Mouse (Mus musculus): ENCODE data around the gene Alyref. TPM values are rescaled to one million over a fixed set of nuclear protein-coding genes. Genes with fewer than 3 reads are reported as not detected.

Alyref gene
- polyA plus RNA-seq, 1 experiment from 2014 or later, result 219 TPM

GRCm38 (mm10) chr11:120576365-120576981 is 21.7 kb downstream of the Alyref start:
- 90% methylated on average over 3 of the region's 3 CpGs for WGBS
- no peak overlapping the region for H3K9ac ChIP-seq (replicated peaks)
- H3K27ac ChIP-seq (replicated peaks), result no peak overlapping the region
- ATAC-seq (ENCODE audit: low FRiP score), result no peak
- H3K36me3 ChIP-seq, result peaks cover 25% of the 10 kb centered on the region
- no peak overlapping the region for H3K4me3 ChIP-seq (replicated peaks)
- H3K4me2 ChIP-seq, result no peak overlapping the region
- H3K9me3 ChIP-seq (replicated peaks), result no peaks in the 10 kb centered on the region
- H3K27me3 ChIP-seq (replicated peaks), result no peaks in the 10 kb centered on the region
- H3K4me1 ChIP-seq, result peaks cover 39% of the 10 kb centered on the region

- no peak for ATAC-seq (ENCODE audit: low FRiP score)
- Histone ChIP-seq H3K36me3 (peaks cover 31% of the 10 kb centered on the region), H3K9ac (replicated peaks) (no peak overlapping the region), H3K27ac (replicated peaks) (no peak overlapping the region), H3K27me3 (replicated peaks) (no peaks in the 10 kb centered on the region), H3K4me1 (peaks cover 44% of the 10 kb centered on the region), H3K4me3 (replicated peaks) (no peak overlapping the region), H3K4me2 (no peak overlapping the region), H3K9me3 (replicated peaks) (no peaks in the 10 kb centered on the region)
Measured at GRCm38 (mm10) chr11:120575940-120576339, 22.2 kb downstream of the Alyref start.

GRCm38 (mm10) chr11:120575046-120575445 is 23.1 kb downstream of the Alyref start:
- 81% methylated on average over 2 of the region's 2 CpGs for WGBS
- H3K36me3 ChIP-seq, result peaks cover 39% of the 10 kb centered on the region

GRCm38 (mm10) chr11:120574278-120574600 is 23.9 kb downstream of the Alyref start:
- ATAC-seq (ENCODE audit: low FRiP score), result no peak
- Histone ChIP-seq H3K9me3 (replicated peaks) (no peaks in the 10 kb centered on the region), H3K4me1 (peaks cover 30% of the 10 kb centered on the region), H3K4me3 (replicated peaks) (peak overlapping the region; percentile 83), H3K4me2 (peak overlapping the region; percentile 88), H3K27ac (replicated peaks) (no peak overlapping the region; the same call in 1 of the 2 replicates), H3K27me3 (replicated peaks) (no peaks in the 10 kb centered on the region), H3K9ac (replicated peaks) (peak overlapping the region; percentile 74), H3K36me3 (peaks cover 41% of the 10 kb centered on the region)
- 45% methylated on average over 5 of the region's 5 CpGs for WGBS

More at GRCm38 (mm10) chr11:120575046-120575445, 23.1 kb downstream of the Alyref start:
- no peak for ATAC-seq (ENCODE audit: low FRiP score)
- no peak overlapping the region for H3K4me3 ChIP-seq (replicated peaks)
- H3K27ac ChIP-seq (replicated peaks), result no peak overlapping the region
- H3K9ac ChIP-seq (replicated peaks), result no peak overlapping the region
- peaks cover 38% of the 10 kb centered on the region for H3K4me1 ChIP-seq
- H3K4me2 ChIP-seq, result no peak overlapping the region
- H3K27me3 ChIP-seq (replicated peaks), result no peaks in the 10 kb centered on the region
- no peaks in the 10 kb centered on the region for H3K9me3 ChIP-seq (replicated peaks)

GRCm38 (mm10) chr11:120573585-120574277 is 24.4 kb downstream of the Alyref start:
- under 1% methylated on average over 23 of the region's 23 CpGs for WGBS
- H3K9me3 ChIP-seq (replicated peaks), result no peaks in the 10 kb centered on the region
- H3K36me3 ChIP-seq, result peaks cover 37% of the 10 kb centered on the region
- peak overlapping the region; percentile 88 for H3K4me2 ChIP-seq
- peak overlapping the region; percentile 91 for H3K27ac ChIP-seq (replicated peaks)
- H3K9ac ChIP-seq (replicated peaks), result peak overlapping the region; percentile 74
- ATAC-seq (ENCODE audit: low FRiP score), result peak; percentile 9
- no peaks in the 10 kb centered on the region for H3K27me3 ChIP-seq (replicated peaks)
- H3K4me3 ChIP-seq (replicated peaks), result peak overlapping the region; percentile 83
- H3K4me1 ChIP-seq, result peaks cover 25% of the 10 kb centered on the region

GRCm38 (mm10) chr11:120572752-120573584 is 25.2 kb downstream of the Alyref start, which contains the start of gene P4hb:
Gene P4hb, minus strand, starts transcription at chr11:120573253.
- WGBS, result under 1% methylated on average over 94 of the region's 94 CpGs

GRCm38 (mm10) chr11:120572417-120572751 is 25.8 kb downstream of the Alyref start:
- ATAC-seq (ENCODE audit: low FRiP score), result peak; percentile 37; the same call in 1 of the 2 replicates
- Histone ChIP-seq H3K4me2 (peak overlapping the region; percentile 82), H3K4me1 (peaks cover 28% of the 10 kb centered on the region), H3K4me3 (replicated peaks) (peak overlapping the region; percentile 83), H3K27me3 (replicated peaks) (no peaks in the 10 kb centered on the region), H3K9ac (replicated peaks) (peak overlapping the region; percentile 82), H3K27ac (replicated peaks) (peak overlapping the region; percentile 91), H3K9me3 (replicated peaks) (no peaks in the 10 kb centered on the region), H3K36me3 (peaks cover 37% of the 10 kb centered on the region)
- under 1% methylated on average over 20 of the region's 24 CpGs for WGBS

More at GRCm38 (mm10) chr11:120572752-120573584, 25.2 kb downstream of the Alyref start, which contains the start of gene P4hb:
- Histone ChIP-seq H3K9me3 (replicated peaks) (no peaks in the 10 kb centered on the region), H3K36me3 (peaks cover 37% of the 10 kb centered on the region), H3K4me2 (peak within 1 kb of the TSS; percentile 88), H3K27me3 (replicated peaks) (no peaks in the 10 kb centered on the region), H3K27ac (replicated peaks) (peak within 1 kb of the TSS; percentile 91), H3K4me3 (replicated peaks) (peak within 1 kb of the TSS; percentile 83), H3K4me1 (peaks cover 27% of the 10 kb centered on the region), H3K9ac (replicated peaks) (peak within 1 kb of the TSS; percentile 82)
- ATAC-seq (ENCODE audit: low FRiP score), result peak; percentile 97

GRCm38 (mm10) chr11:120571754-120572416 is 26.3 kb downstream of the Alyref start:
- no peak for ATAC-seq (ENCODE audit: low FRiP score)
- Histone ChIP-seq H3K27me3 (replicated peaks) (no peaks in the 10 kb centered on the region), H3K27ac (replicated peaks) (peak overlapping the region; percentile 91), H3K9ac (replicated peaks) (peak overlapping the region; percentile 82), H3K36me3 (peaks cover 39% of the 10 kb centered on the region), H3K4me2 (peak overlapping the region; percentile 82), H3K4me1 (peaks cover 28% of the 10 kb centered on the region), H3K4me3 (replicated peaks) (peak overlapping the region; percentile 83), H3K9me3 (replicated peaks) (no peaks in the 10 kb centered on the region)
- WGBS, result 14% methylated on average over 11 of the region's 11 CpGs

GRCm38 (mm10) chr11:120571122-120571521 is 27.0 kb downstream of the Alyref start:
- H3K9ac ChIP-seq (replicated peaks), result peak overlapping the region; percentile 82
- H3K4me1 ChIP-seq, result peaks cover 28% of the 10 kb centered on the region
- H3K36me3 ChIP-seq, result peaks cover 45% of the 10 kb centered on the region
- 88% methylated on average over 3 of the region's 3 CpGs for WGBS
- H3K4me3 ChIP-seq (replicated peaks), result peak overlapping the region; percentile 83; the same call in 1 of the 2 replicates
- no peak for ATAC-seq (ENCODE audit: low FRiP score)
- no peaks in the 10 kb centered on the region for H3K27me3 ChIP-seq (replicated peaks)
- H3K4me2 ChIP-seq, result peak overlapping the region; percentile 82
- no peak overlapping the region for H3K27ac ChIP-seq (replicated peaks)
- H3K9me3 ChIP-seq (replicated peaks), result no peaks in the 10 kb centered on the region

- no peak overlapping the region for H3K9ac ChIP-seq (replicated peaks)
- peaks cover 16% of the 10 kb centered on the region for H3K4me1 ChIP-seq
- H3K27ac ChIP-seq (replicated peaks), result no peak overlapping the region
- 91% methylated on average over 6 of the region's 6 CpGs for WGBS
- no peak for ATAC-seq (ENCODE audit: low FRiP score)
- no peak overlapping the region for H3K4me2 ChIP-seq
- no peak overlapping the region for H3K4me3 ChIP-seq (replicated peaks)
- peaks cover 73% of the 10 kb centered on the region for H3K36me3 ChIP-seq
- no peaks in the 10 kb centered on the region for H3K27me3 ChIP-seq (replicated peaks)
- H3K9me3 ChIP-seq (replicated peaks), result no peaks in the 10 kb centered on the region
Measured at GRCm38 (mm10) chr11:120568324-120568723, 29.8 kb downstream of the Alyref start.

- WGBS, result 90% methylated on average over 9 of the region's 9 CpGs
- Histone ChIP-seq H3K9me3 (replicated peaks) (no peaks in the 10 kb centered on the region), H3K4me1 (0 out of 2 replicates have a peak, but pooled peaks cover 4% of the 10 kb centered on the region)
Measured at GRCm38 (mm10) chr11:120565114-120565513, 33.1 kb downstream of the Alyref start.

More at GRCm38 (mm10) chr11:120565114-120565513, 33.1 kb downstream of the Alyref start:
- H3K36me3 ChIP-seq, result peaks cover 91% of the 10 kb centered on the region
- no peak overlapping the region for H3K27ac ChIP-seq (replicated peaks)
- no peak overlapping the region for H3K9ac ChIP-seq (replicated peaks)
- H3K4me2 ChIP-seq, result no peak overlapping the region
- no peak overlapping the region for H3K4me3 ChIP-seq (replicated peaks)
- no peaks in the 10 kb centered on the region for H3K27me3 ChIP-seq (replicated peaks)
- ATAC-seq (ENCODE audit: low FRiP score), result no peak
